Mouse (Mus musculus) lung, postnatal 0 days (tissue): ENCODE measurements at regions not wholly inside any gene's neighbourhood (a gene's known extent, or its start where the extent isn't known, plus 50 kb on each side); places are given as distances from the start of the nearest gene placed in this dataset.

Experiments
- ATAC-seq: fragments of 200-750 bp; cut with Nextera tagmentation; 2 replicates; pipeline ENCODE4 v1.8.0; 2017; ENCODE audit warnings: moderate library complexity
- DNase-seq: peaks from one replicate; pipeline ENCODE4 v3.0.0-alpha.2; 2016; ENCODE audit warnings: low spot score
- H3K27ac ChIP-seq: fragments of 300-500 bp; sonication (generic); 2 replicates; pipeline ENCODE4 v1.5.1; 2014; ENCODE audit warnings: antibody characterized with exemption, mild to moderate bottlenecking, low read length, mixed read lengths
- H3K27me3 ChIP-seq: fragments of 300-500 bp; sonication (generic); replicated peaks from 2 replicates; pipeline ENCODE4 v1.6.1; 2014; ENCODE audit warnings: low read length, mixed read lengths; ENCODE audit not compliant: insufficient read depth
- H3K36me3 ChIP-seq: fragments of 300-500 bp; sonication (generic); 2 replicates; pipeline ENCODE4 v1.6.1; 2014; ENCODE audit warnings: low read length, mixed read lengths; ENCODE audit not compliant: insufficient read depth
- H3K4me1 ChIP-seq: fragments of 300-500 bp; sonication (generic); 2 replicates; pipeline ENCODE4 v1.6.1; 2014; ENCODE audit warnings: antibody characterized with exemption, low read depth, low read length, mixed read lengths; ENCODE audit not compliant: insufficient read depth
- H3K4me2 ChIP-seq: fragments of 300-500 bp; sonication (generic); replicated peaks from 2 replicates; pipeline ENCODE4 v1.6.1; 2014; ENCODE audit warnings: low read depth, mild to moderate bottlenecking, low read length, moderate library complexity, mixed read lengths
- H3K4me3 ChIP-seq: fragments of 300-500 bp; sonication (generic); 2 replicates; pipeline ENCODE4 v1.5.1; 2014; ENCODE audit warnings: low read depth, low read length
- H3K9ac ChIP-seq: fragments of 300-500 bp; sonication (generic); replicated peaks from 2 replicates; pipeline ENCODE4 v1.6.1; 2014; ENCODE audit warnings: low read depth, mild to moderate bottlenecking
- H3K9me3 ChIP-seq: fragments of 300-500 bp; sonication (generic); 2 replicates; pipeline ENCODE4 v1.6.1; 2016; ENCODE audit warnings: low read length, mixed read lengths
- CTCF ChIP-seq: IDR thresholded peaks from 2 replicates; pipeline ENCODE4 v1.5.1; 2016; ENCODE audit warnings: antibody characterized with exemption, mild to moderate bottlenecking
- EP300 ChIP-seq: IDR thresholded peaks from 2 replicates; pipeline ENCODE4 v1.6.1; 2016; ENCODE audit warnings: antibody characterized with exemption, mild to moderate bottlenecking, control low read depth
- WGBS: fragments of 180-500 bp; shearing (Covaris S2); extraction: QIAGEN DNeasy Blood & Tissue Kit; methylation state at CpG from one replicate; pipeline ENCODE4 v1.1.7; 2014; 5-methylcytosine and 5-hydroxymethylcytosine counted together

DNA sequence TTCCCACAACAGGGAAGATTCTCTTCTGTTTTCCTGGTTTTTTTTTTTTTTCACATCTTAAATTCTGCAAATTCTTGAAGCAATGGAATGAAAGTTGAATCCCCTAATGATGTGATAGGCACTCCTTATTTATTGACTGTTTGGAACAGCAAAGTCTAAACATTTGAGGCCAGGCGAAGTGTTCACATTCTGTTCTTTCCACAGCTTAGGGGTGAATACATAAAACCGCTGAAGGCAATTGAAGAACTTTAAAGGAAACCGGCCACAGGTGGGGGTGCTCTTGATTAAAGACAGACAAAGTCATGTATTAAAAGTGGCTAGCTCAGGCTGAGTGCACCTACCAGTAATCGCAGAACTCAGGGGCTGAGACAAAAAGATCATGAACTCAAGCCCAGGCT lies 166.6 kb upstream of the Hnrnpa3 start:
- H3K36me3 ChIP-seq, result no peaks in the 10 kb centered on the region
- ATAC-seq, result peak; percentile 53; the same call in 1 of the 2 replicates
- WGBS, result 51% methylated on average over 4 of the region's 4 CpGs

DNA sequence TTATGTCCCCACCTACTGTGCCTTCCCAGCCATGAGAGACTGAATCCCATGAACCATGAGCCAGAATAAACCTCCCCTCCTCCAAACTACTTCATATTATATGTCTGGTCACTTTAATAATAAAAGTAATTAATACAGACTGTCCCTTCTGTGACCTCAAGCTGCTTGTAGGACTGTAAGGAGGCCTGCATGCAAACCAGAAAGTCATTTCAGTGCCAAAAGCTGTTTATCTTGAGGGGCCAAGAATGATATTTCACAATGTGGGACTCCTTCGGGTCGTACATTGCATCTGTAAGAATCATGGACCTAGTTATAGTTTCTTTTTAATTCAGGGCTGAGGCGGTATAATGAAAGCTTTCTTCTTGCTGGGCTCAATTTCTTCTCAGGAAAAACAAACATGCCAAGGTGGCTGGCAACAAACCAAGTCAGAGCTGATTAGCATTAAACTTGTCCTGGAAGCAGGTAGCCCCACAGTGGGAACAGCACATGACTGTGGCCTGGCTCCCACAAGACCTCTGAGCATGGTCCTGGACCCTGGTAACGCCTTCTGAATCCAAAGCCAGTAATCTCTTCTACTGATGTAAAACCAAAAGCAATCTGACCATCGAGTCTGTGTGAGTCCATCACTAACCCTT lies 162.3 kb upstream of the Hnrnpa3 start:
- TF ChIP-seq EP300 (peak; percentile 57), CTCF (no peak)
- no peaks in the 10 kb centered on the region for H3K4me1 ChIP-seq
- no peaks in the 10 kb centered on the region for H3K27me3 ChIP-seq
- no peak overlapping the region for H3K27ac ChIP-seq
- H3K9ac ChIP-seq, result no peak overlapping the region
- H3K9me3 ChIP-seq, result no peaks in the 10 kb centered on the region
- ATAC-seq (peak; percentile 37; the same call in 1 of the 2 replicates), DNase-seq (peak; percentile 73)
- H3K36me3 ChIP-seq, result no peaks in the 10 kb centered on the region
- H3K4me2 ChIP-seq, result no peak overlapping the region
- H3K4me3 ChIP-seq, result no peak overlapping the region
- WGBS, result 65% methylated on average over 5 of the region's 5 CpGs

More for the DNA sequence above, 166.6 kb upstream of the Hnrnpa3 start:
- Histone ChIP-seq H3K4me3 (no peak overlapping the region), H3K4me1 (no peaks in the 10 kb centered on the region), H3K9me3 (no peaks in the 10 kb centered on the region), H3K4me2 (no peak overlapping the region), H3K27me3 (no peaks in the 10 kb centered on the region), H3K9ac (no peak overlapping the region), H3K27ac (no peak overlapping the region)
- peak; percentile 54 for DNase-seq
- TF ChIP-seq CTCF (no peak), EP300 (peak; percentile 61)

DNA sequence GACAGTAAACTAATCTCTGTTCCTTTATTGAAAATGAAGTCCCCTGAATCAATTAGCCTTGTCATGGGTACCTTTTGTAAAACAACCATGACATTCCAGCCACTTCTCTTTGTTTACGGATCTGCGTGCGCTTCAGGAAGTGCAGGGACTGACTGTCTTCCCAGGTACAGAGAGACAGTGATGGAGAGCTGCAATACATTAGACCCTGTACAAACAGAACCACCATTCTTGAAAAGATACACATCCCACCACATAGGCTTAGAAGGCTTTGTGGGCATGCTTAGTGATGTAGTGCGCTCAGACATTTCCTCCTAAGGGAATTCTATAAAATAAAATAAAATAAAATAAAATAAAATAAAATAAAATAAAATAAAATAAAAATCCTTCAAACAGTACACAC lies 148.8 kb upstream of the Hnrnpa3 start:
- no peak overlapping the region for H3K4me3 ChIP-seq
- no peak overlapping the region for H3K4me2 ChIP-seq
- no peak overlapping the region for H3K27ac ChIP-seq
- H3K9ac ChIP-seq, result no peak overlapping the region
- no peaks in the 10 kb centered on the region for H3K9me3 ChIP-seq
- ATAC-seq (no peak), DNase-seq (no peak)
- TF ChIP-seq CTCF (no peak), EP300 (no peak)
- H3K36me3 ChIP-seq, result no peaks in the 10 kb centered on the region
- no peaks in the 10 kb centered on the region for H3K4me1 ChIP-seq
- no peaks in the 10 kb centered on the region for H3K27me3 ChIP-seq
- 53% methylated on average over 4 of the region's 4 CpGs for WGBS

DNA sequence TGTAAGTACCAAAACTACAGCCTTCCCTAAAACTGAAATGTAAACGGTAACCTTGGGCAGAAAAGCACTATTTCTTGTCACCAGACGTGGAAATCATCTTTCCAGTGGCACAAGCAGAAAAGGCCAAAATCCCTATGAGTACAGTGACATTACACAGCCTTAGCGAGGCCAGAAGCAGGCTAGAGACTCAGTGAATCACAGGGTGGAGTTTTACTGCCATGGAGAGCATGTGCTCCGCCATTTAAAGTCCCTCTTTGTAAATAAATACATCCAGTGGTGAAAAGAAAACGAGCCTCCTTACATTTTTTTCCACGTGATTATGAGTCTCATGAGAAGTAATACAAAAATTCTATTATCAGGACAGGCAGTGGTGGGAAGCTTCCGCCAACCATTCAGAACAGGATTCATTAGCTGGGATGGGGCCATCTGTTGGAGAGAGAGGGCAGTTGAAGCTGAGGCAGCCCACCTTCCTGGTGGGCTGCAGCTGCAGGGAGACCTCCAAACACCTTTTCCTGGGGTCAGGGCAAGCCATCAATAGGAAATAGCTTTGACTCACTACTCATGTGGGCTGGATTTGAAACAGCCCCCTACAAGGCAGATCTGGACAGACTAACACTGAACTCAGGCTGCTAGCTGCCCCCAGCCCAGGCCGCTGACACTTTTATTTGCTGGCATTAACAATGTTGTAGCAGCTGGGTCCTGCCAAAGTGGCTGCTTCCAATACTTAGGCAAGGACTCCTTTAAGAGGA lies 146.5 kb upstream of the Hnrnpa3 start:
- WGBS, result 71% methylated on average over 8 of the region's 8 CpGs
- no peak overlapping the region for H3K27ac ChIP-seq
- no peak overlapping the region for H3K9ac ChIP-seq
- no peaks in the 10 kb centered on the region for H3K9me3 ChIP-seq
- no peaks in the 10 kb centered on the region for H3K27me3 ChIP-seq
- no peaks in the 10 kb centered on the region for H3K36me3 ChIP-seq
- DNase-seq, result no peak
- no peak overlapping the region for H3K4me3 ChIP-seq
- no peaks in the 10 kb centered on the region for H3K4me1 ChIP-seq
- no peak for ATAC-seq
- no peak for TF ChIP-seq EP300
- TF ChIP-seq CTCF, result no peak
- H3K4me2 ChIP-seq, result no peak overlapping the region

GRCm38 (mm10) chr2:75514171-75514570 lies 144.9 kb upstream of the Hnrnpa3 start:
- no peak overlapping the region for H3K4me2 ChIP-seq
- 58% methylated on average over 6 of the region's 6 CpGs for WGBS
- no peak overlapping the region for H3K9ac ChIP-seq
- no peak for DNase-seq
- no peaks in the 10 kb centered on the region for H3K36me3 ChIP-seq
- H3K9me3 ChIP-seq, result no peaks in the 10 kb centered on the region
- TF ChIP-seq CTCF (no peak), EP300 (no peak)
- H3K27ac ChIP-seq, result no peak overlapping the region
- no peak for ATAC-seq
- no peaks in the 10 kb centered on the region for H3K4me1 ChIP-seq
- no peaks in the 10 kb centered on the region for H3K27me3 ChIP-seq
- H3K4me3 ChIP-seq, result no peak overlapping the region

GRCm38 (mm10) chr2:75516223-75516622 lies 142.8 kb upstream of the Hnrnpa3 start:
- 51% methylated on average over 11 of the region's 11 CpGs for WGBS
- Histone ChIP-seq H3K9ac (no peak overlapping the region), H3K4me1 (no peaks in the 10 kb centered on the region), H3K4me3 (no peak overlapping the region), H3K4me2 (no peak overlapping the region), H3K9me3 (no peaks in the 10 kb centered on the region), H3K27me3 (no peaks in the 10 kb centered on the region), H3K27ac (no peak overlapping the region), H3K36me3 (no peaks in the 10 kb centered on the region)
- no peak for TF ChIP-seq CTCF
- TF ChIP-seq EP300, result no peak
- ATAC-seq (no peak), DNase-seq (no peak)
